Mouse (Mus musculus): ENCODE results near the gene Zfp319. TPM values are rescaled to one million over a fixed set of nuclear protein-coding genes. Genes with fewer than 3 reads are reported as not detected.

The Zfp319 gene
- 8.0 TPM for polyA plus RNA-seq (2017; shearing (Covaris generic))

GRCm38 (mm10) chr8:95331720-95332436 is at the start of gene Zfp319, which contains the start of gene Usb1:
Zfp319 (minus strand) TSS chr8:95331950.
Usb1 (plus strand) TSS chr8:95332284.

GRCm38 (mm10) chr8:95352151-95352870 is 20.6 kb upstream of the Zfp319 start, which contains the start of gene Mmp15:
Mmp15 (plus strand) TSS chr8:95352268.

GRCm38 (mm10) chr8:95310342-95310970 is 21.3 kb downstream of the Zfp319 start, which contains the start of gene Tepp:
Tepp (plus strand) TSS chr8:95310566.

GRCm38 (mm10) chr8:95306431-95306830 is 25.3 kb downstream of the Zfp319 start, which contains the start of gene Cngb1:
Cngb1 (minus strand) TSS chr8:95306585.

Other genes starting within 250 kb of the Zfp319 start
- gene Kifc3, start 129.1 kb downstream of the Zfp319 start, polyA plus RNA-seq (2017; shearing (Covaris generic)): 0.92 TPM
- gene Cngb1, start 25.4 kb downstream of the Zfp319 start, polyA plus RNA-seq (2017; shearing (Covaris generic)): 0.36 TPM
- gene Tepp, start 21.4 kb downstream of the Zfp319 start, polyA plus RNA-seq (2017; shearing (Covaris generic)): not detected
- gene Usb1, start 334 bp upstream of the Zfp319 start, polyA plus RNA-seq (2017; shearing (Covaris generic)): 41.4 TPM
- gene Mmp15, start 20.3 kb upstream of the Zfp319 start, polyA plus RNA-seq (2017; shearing (Covaris generic)): 2.6 TPM
- 42.0 TPM for gene Cfap20, start 102.9 kb upstream of the Zfp319 start, polyA plus RNA-seq (2017; shearing (Covaris generic))
- 36.2 TPM for gene Csnk2a2, start 158.1 kb upstream of the Zfp319 start, polyA plus RNA-seq (2017; shearing (Covaris generic))
- not detected for gene Ccdc113, start 202.1 kb upstream of the Zfp319 start, polyA plus RNA-seq (2017; shearing (Covaris generic))
- not detected for gene Prss54, start 244.4 kb upstream of the Zfp319 start, polyA plus RNA-seq (2017; shearing (Covaris generic))